Mouse (Mus musculus) midbrain, embryonic 10.5 days (tissue): ENCODE results near the gene Rgs6. TPM values are rescaled to one million over a fixed set of nuclear protein-coding genes. Genes with fewer than 3 reads are reported as not detected.
A peak's percentile ranks its signal among the peaks of the same experiment; 100 is the strongest.

Experiments used
- DNase-seq: peaks from one replicate; pipeline ENCODE4 v3.0.0-alpha.2; 2017; ENCODE audit warnings: low spot score
- H3K27ac ChIP-seq: fragments of 300-500 bp; sonication (generic); replicated peaks from 2 replicates; pipeline ENCODE4 v1.5.1; 2016; ENCODE audit warnings: mild to moderate bottlenecking
- H3K27me3 ChIP-seq: fragments of 300-500 bp; sonication (generic); 2 replicates; pipeline ENCODE4 v1.6.1; 2016; ENCODE audit warnings: low read depth, mild to moderate bottlenecking; ENCODE audit not compliant: poor library complexity, severe bottlenecking
- H3K36me3 ChIP-seq: fragments of 300-500 bp; sonication (generic); 2 replicates; pipeline ENCODE4 v1.6.1; 2016; ENCODE audit warnings: mild to moderate bottlenecking, moderate library complexity
- H3K4me1 ChIP-seq: fragments of 300-500 bp; sonication (generic); 2 replicates; pipeline ENCODE4 v1.6.1; 2016
- H3K4me3 ChIP-seq: fragments of 300-500 bp; sonication (generic); 2 replicates; pipeline ENCODE4 v1.5.1; 2016; ENCODE audit warnings: mild to moderate bottlenecking, moderate library complexity
- H3K9me3 ChIP-seq: fragments of 300-500 bp; sonication (generic); replicated peaks from 2 replicates; pipeline ENCODE4 v1.6.1; 2016; ENCODE audit warnings: mild to moderate bottlenecking
- WGBS: fragments of 180-500 bp; shearing (Covaris S2); methylation state at CpG from one replicate; pipeline ENCODE4 v1.1.7; 2016; 5-methylcytosine and 5-hydroxymethylcytosine counted together
- polyA plus RNA-seq: library from polyadenylated mRNA; unstranded; fragments of >200 nt; fragmentation: Nextera tagmentation; extraction: Ambion mirVana; gene quantifications from 2 replicates; pipeline ENCODE4 v1.2.1, GENCODE M21; 2016

The Rgs6 gene
- polyA plus RNA-seq, 1 experiment from 2014 or later = 0.33 TPM

GRCm38 (mm10) chr12:83204361-83204760 is 616.3 kb downstream of the Rgs6 start:
- H3K27me3 ChIP-seq = peaks cover 5% of the 10 kb centered on the region; the same call in 1 of the 2 replicates
- H3K9me3 ChIP-seq = no peaks in the 10 kb centered on the region
- peaks cover 44% of the 10 kb centered on the region for H3K4me1 ChIP-seq
- H3K36me3 ChIP-seq = no peaks in the 10 kb centered on the region
- DNase-seq = no peak
- H3K4me3 ChIP-seq = no peak overlapping the region
- H3K27ac ChIP-seq = no peak overlapping the region
- WGBS = 75% methylated on average over 5 of the region's 5 CpGs

GRCm38 (mm10) chr12:83206866-83207265 is 618.8 kb downstream of the Rgs6 start:
- Histone ChIP-seq H3K4me3 (no peak overlapping the region), H3K27ac (no peak overlapping the region), H3K36me3 (no peaks in the 10 kb centered on the region), H3K9me3 (no peaks in the 10 kb centered on the region), H3K27me3 (peaks cover 5% of the 10 kb centered on the region; the same call in 1 of the 2 replicates), H3K4me1 (peaks cover 52% of the 10 kb centered on the region)
- no peak for DNase-seq
- WGBS = 73% methylated on average over 6 of the region's 6 CpGs

GRCm38 (mm10) chr12:83207481-83207880 is 619.4 kb downstream of the Rgs6 start:
- H3K36me3 ChIP-seq = no peaks in the 10 kb centered on the region

GRCm38 (mm10) chr12:83208011-83208410 is 619.9 kb downstream of the Rgs6 start:
- Histone ChIP-seq H3K4me3 (no peak overlapping the region), H3K36me3 (no peaks in the 10 kb centered on the region), H3K27ac (peak overlapping the region; percentile 19; the same call in 1 of the 2 replicates), H3K9me3 (no peaks in the 10 kb centered on the region), H3K27me3 (peaks cover 5% of the 10 kb centered on the region; the same call in 1 of the 2 replicates), H3K4me1 (peaks cover 50% of the 10 kb centered on the region)
- DNase-seq = no peak
- WGBS = 62% methylated on average over 8 of the region's 8 CpGs

More at GRCm38 (mm10) chr12:83207481-83207880, 619.4 kb downstream of the Rgs6 start:
- Histone ChIP-seq H3K4me3 (no peak overlapping the region), H3K9me3 (no peaks in the 10 kb centered on the region), H3K27me3 (peaks cover 5% of the 10 kb centered on the region; the same call in 1 of the 2 replicates), H3K27ac (no peak overlapping the region), H3K4me1 (peaks cover 50% of the 10 kb centered on the region)
- 76% methylated on average over 5 of the region's 5 CpGs for WGBS
- DNase-seq = no peak

- no peak overlapping the region for H3K27ac ChIP-seq
- H3K4me1 ChIP-seq = peaks cover 56% of the 10 kb centered on the region
- H3K36me3 ChIP-seq = no peaks in the 10 kb centered on the region
- DNase-seq = no peak
- no peak overlapping the region for H3K4me3 ChIP-seq
- WGBS = 70% methylated on average over 6 of the region's 6 CpGs
- H3K9me3 ChIP-seq = no peaks in the 10 kb centered on the region
- peaks cover 5% of the 10 kb centered on the region; the same call in 1 of the 2 replicates for H3K27me3 ChIP-seq
These were observed 620.7 kb downstream of the Rgs6 start for GRCm38 (mm10) chr12:83208841-83209240.

GRCm38 (mm10) chr12:83209461-83209860 is 621.4 kb downstream of the Rgs6 start:
- Histone ChIP-seq H3K9me3 (no peaks in the 10 kb centered on the region), H3K27ac (0 out of 2 replicates have a peak overlapping the region, but pooled peaks have one; percentile 34), H3K4me1 (peaks cover 61% of the 10 kb centered on the region), H3K4me3 (no peak overlapping the region), H3K36me3 (no peaks in the 10 kb centered on the region), H3K27me3 (peaks cover 5% of the 10 kb centered on the region; the same call in 1 of the 2 replicates)
- WGBS = 69% methylated on average over 6 of the region's 6 CpGs
- DNase-seq = no peak

GRCm38 (mm10) chr12:83210294-83210693 is 622.2 kb downstream of the Rgs6 start:
- no peaks in the 10 kb centered on the region for H3K36me3 ChIP-seq
- H3K27me3 ChIP-seq = peaks cover 5% of the 10 kb centered on the region; the same call in 1 of the 2 replicates
- peak overlapping the region; percentile 24; the same call in 1 of the 2 replicates for H3K27ac ChIP-seq
- DNase-seq = no peak
- WGBS = 79% methylated on average over 5 of the region's 5 CpGs
- H3K4me1 ChIP-seq = peaks cover 54% of the 10 kb centered on the region
- no peaks in the 10 kb centered on the region for H3K9me3 ChIP-seq
- H3K4me3 ChIP-seq = no peak overlapping the region

- Histone ChIP-seq H3K36me3 (no peaks in the 10 kb centered on the region), H3K4me1 (peaks cover 51% of the 10 kb centered on the region), H3K27me3 (peaks cover 5% of the 10 kb centered on the region; the same call in 1 of the 2 replicates), H3K9me3 (no peaks in the 10 kb centered on the region), H3K4me3 (no peak overlapping the region), H3K27ac (peak overlapping the region; percentile 24; the same call in 1 of the 2 replicates)
- DNase-seq = no peak
- 81% methylated on average over 3 of the region's 3 CpGs for WGBS
These were observed 622.6 kb downstream of the Rgs6 start for GRCm38 (mm10) chr12:83210735-83211134.

GRCm38 (mm10) chr12:83211146-83211822 is 623.2 kb downstream of the Rgs6 start:
- H3K4me3 ChIP-seq = no peak overlapping the region
- H3K4me1 ChIP-seq = peaks cover 51% of the 10 kb centered on the region
- no peaks in the 10 kb centered on the region for H3K36me3 ChIP-seq
- H3K27me3 ChIP-seq = peaks cover 5% of the 10 kb centered on the region; the same call in 1 of the 2 replicates
- DNase-seq = no peak
- 78% methylated on average over 7 of the region's 7 CpGs for WGBS
- no peaks in the 10 kb centered on the region for H3K9me3 ChIP-seq
- H3K27ac ChIP-seq = no peak overlapping the region
